Mouse (Mus musculus) bone marrow macrophage, adult 2 months (primary cell): ENCODE data around the gene Tmem198. TPM values are rescaled to one million over a fixed set of nuclear protein-coding genes. Genes with fewer than 3 reads are reported as not detected.
A peak's percentile ranks its signal among the peaks of the same experiment; 100 is the strongest.

Experiments
- H3K27ac ChIP-seq: 2 replicates; pipeline ENCODE4 v1.5.1; 2012; ENCODE audit warnings: low read depth, low read length; ENCODE audit not compliant: insufficient read depth
- H3K4me1 ChIP-seq: 2 replicates; pipeline ENCODE4 v1.6.1; 2012; ENCODE audit warnings: low read length; ENCODE audit not compliant: control insufficient read depth, insufficient read depth
- H3K4me3 ChIP-seq: 2 replicates; pipeline ENCODE4 v1.5.1; 2012; ENCODE audit warnings: mild to moderate bottlenecking, low read length, moderate library complexity; ENCODE audit not compliant: insufficient read depth
- CTCF ChIP-seq: IDR thresholded peaks from 2 replicates; pipeline ENCODE4 v1.5.1; 2012; ENCODE audit warnings: low read depth, mild to moderate bottlenecking, low read length, moderate library complexity
- POLR2A ChIP-seq: IDR thresholded peaks from 2 replicates; pipeline ENCODE4 v1.6.1; 2012; ENCODE audit warnings: mild to moderate bottlenecking, low read depth, low read length, borderline replicate concordance
- polyA plus RNA-seq: library from polyadenylated mRNA; stranded (reverse); fragments of >200 nt; gene quantifications from 2 replicates; pipeline ENCODE4 v1.2.4, GENCODE M21; 2012; ENCODE audit not compliant: missing spikeins, insufficient read depth, insufficient read length

Tmem198 gene
- polyA plus RNA-seq, 1 experiment = not detected

DNA sequence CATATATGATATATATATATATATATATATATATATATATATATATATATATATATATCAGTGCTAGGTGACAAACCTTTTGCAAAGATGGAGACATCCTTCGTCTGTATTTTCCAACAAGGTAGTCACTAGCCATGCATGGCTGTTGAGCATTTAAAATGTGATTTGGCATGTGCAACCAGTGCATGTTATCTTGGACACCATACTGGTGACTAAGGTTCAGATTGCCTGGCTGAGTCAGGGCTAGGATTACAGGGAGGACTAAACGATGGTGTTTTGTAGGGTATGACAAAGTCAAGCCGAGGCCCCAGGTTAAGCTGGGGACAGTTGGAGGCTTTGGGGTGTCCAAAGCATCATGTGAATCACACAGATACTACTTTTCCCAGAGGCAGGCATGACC, 23.9 kb upstream of the Tmem198 start:
- Histone ChIP-seq H3K27ac (no peak overlapping the region), H3K4me3 (no peak overlapping the region), H3K4me1 (no peaks in the 10 kb centered on the region)
- no peak for TF ChIP-seq POLR2A
- no peak for TF ChIP-seq CTCF

DNA sequence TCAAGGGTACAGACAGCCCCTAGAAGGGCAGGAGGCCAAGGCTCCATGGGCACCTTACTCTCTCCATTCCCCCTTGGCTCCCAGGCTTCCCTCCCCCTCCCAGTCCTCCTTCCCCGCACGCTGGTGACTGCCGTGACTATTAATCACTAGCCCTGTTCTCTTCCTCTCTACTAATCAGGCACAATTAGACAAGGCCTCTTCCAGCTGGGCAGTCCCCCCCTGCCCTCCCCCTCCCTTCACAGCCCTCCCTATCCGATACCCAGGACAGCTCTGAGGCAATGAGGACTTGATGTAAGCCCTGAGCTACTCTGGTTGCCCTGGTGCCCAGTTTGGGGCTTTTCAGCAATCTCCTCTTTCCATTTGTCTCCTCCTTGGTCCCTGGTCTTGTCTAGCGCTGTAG, 23.4 kb upstream of the Tmem198 start:
- no peak overlapping the region for H3K4me3 ChIP-seq
- no peak overlapping the region for H3K27ac ChIP-seq
- H3K4me1 ChIP-seq = no peaks in the 10 kb centered on the region
- TF ChIP-seq CTCF = no peak

DNA sequence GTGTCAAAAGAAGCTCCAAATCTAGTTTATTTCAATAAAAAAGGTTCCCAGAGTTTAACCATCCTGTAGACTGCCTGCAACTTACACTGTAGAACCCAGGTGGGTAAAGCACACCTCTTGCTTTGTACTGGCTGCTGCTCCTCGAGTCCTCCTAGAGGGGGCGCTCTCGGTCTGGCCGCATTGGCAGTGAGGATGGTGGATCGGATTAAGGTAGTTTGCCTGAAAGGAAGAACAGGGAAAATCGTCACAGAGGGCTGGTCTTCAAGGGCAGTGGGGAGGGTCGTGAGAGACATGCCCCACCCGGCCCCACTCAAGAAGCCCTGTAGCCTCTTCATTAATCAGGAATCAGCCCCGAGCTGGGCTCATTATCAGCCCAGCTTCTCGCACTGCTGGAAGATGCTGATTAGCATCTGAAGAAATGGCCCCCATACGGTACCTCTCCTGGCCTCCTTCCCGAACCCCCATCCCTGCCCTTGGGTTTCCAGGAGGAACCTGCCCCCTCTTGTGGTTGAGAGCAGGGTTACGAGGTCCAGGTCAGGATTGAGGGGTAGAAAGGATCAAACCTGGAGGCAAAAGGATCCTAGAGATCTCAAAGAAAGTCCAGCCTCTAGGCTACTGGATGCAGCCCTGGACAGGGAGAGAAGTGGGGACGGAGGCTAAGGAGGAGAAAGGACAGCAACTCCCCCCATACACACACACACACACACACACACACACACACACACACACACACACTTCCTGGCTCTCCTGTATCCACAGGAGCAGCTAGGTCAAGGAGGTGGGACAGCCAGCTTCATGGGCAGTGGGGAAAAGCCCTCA, 22.4 kb upstream of the Tmem198 start:
- no peak overlapping the region for H3K4me3 ChIP-seq
- no peak overlapping the region for H3K27ac ChIP-seq
- TF ChIP-seq CTCF = peak; percentile 32
- no peak for TF ChIP-seq POLR2A
- no peaks in the 10 kb centered on the region for H3K4me1 ChIP-seq

DNA sequence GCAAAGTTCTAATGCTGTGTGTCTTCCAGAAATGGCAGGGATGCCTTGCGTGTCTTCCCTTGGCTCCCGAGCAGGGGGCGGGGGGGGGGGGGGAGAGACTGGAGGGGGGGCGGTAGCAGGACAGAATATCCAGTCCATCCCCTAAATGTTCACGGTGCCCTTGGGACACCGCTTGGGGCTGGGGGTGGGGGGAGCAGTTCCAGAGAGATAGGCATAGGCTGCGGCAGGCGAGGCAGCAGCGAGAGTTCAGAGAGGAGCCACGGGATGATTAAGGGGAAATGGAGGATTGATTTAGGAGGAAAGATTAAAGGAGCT, 21.7 kb upstream of the Tmem198 start:
- Histone ChIP-seq H3K4me1 (no peaks in the 10 kb centered on the region), H3K4me3 (no peak overlapping the region)
- no peak for TF ChIP-seq CTCF
- no peak for TF ChIP-seq POLR2A

DNA sequence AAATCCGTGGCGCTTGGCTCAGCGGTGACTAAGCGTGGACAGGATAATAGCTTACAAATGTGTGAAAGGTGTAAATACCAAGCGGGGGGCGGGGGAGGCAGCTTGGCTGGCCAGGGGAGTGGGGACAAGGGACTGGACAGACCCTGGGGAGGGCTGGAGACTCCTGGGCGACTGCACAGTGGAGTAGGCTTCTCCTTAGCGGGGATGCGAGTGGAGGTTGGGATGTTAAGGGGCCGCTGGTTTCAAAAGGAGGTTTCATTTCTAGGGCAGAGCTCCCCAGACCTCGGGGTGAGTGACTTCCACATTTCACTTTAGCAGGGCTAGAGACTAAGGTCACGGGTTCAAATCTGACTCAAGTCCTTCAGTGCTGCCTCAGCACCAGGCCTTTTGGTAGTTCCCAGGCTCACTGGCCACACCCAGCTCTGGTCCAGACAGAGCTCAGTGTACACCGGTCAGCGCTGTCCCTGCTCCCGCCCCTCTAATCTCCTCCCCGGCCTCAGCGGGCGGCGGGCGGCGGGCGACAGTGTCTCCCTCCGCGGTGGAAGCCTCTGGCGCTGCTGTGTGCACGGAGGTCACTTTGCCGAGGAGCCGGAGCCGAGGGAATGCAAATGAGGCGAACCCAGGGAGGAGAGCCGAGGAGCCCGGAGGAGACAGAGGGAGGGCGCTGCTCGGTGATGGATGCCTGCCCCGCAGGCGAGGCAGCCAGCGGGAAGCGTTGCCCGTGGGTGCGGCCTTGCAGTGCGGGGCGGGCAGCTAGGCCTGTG, 21.1 kb upstream of the Tmem198 start:
- Histone ChIP-seq H3K4me1 (no peaks in the 10 kb centered on the region), H3K27ac (no peak overlapping the region), H3K4me3 (0 out of 2 replicates have a peak overlapping the region, but pooled peaks have one; percentile 10)
- no peak for TF ChIP-seq POLR2A
- no peak for TF ChIP-seq CTCF

More for the DNA sequence above, 21.7 kb upstream of the Tmem198 start:
- H3K27ac ChIP-seq = no peak overlapping the region

DNA sequence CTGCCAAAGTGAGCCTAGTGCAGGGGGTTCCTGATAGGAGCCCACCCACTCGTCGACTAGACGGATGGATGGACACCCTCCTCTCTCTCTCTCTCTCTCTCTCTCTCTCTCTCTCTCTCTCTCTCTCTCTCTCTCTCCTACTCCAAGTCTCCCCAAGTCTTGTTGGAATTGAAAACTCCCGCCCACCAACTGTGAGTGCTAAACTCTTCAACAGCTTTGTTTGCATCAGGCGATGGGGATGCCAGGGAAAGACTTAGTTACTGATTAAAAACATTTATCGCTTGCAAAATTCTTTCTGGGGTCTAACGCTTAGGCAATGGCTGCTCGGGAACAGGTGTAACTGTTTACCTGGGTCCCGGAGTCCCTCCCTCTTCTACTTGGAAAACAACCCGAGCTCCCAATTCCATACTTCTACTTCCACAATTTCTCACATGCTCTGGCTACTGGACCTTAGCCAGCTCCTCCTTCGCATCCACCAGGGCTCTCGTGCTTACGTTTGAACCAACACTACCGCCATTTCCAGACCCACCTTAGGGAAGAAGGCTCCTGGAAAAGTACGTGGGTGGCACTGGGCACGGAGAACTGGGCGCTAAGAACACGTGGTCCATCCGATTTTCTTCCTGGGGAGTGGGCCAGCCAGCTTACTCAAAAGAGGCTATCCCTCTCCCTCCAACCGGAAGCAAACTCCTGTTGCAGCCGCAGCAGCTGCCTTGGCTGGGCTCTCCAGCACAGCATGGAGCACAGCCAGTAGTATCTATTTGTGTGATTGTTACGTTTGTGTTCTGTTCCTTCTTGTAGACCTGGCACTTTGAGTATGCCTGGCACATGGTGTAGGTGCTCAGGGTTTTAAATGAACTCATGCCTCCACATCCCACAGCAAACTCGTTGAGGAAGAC, 20.3 kb upstream of the Tmem198 start:
- Histone ChIP-seq H3K4me3 (no peak overlapping the region), H3K27ac (no peak overlapping the region), H3K4me1 (no peaks in the 10 kb centered on the region)
- TF ChIP-seq CTCF (no peak), POLR2A (no peak)

DNA sequence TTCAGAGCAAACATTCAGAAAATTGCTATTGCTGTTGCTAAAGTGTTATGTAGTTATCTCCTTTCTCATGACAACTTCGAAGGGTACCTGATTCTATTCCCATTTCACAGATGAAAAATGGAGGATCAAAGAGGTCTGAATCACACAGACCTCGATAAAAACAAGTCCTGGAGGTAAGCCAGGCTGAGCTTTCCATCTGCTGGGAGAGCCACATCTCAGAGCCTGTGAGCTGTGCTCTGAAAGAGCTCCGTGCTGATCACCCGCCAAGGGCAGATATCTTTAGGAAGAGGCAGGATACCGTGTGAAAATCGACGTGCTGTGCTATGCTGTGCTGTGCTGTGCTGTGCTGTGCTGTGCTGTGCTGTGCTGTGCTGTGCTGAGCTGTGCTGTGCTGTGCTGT, 19.0 kb upstream of the Tmem198 start:
- no peaks in the 10 kb centered on the region for H3K4me1 ChIP-seq
- H3K4me3 ChIP-seq = no peak overlapping the region
- H3K27ac ChIP-seq = no peak overlapping the region
- no peak for TF ChIP-seq POLR2A
- no peak for TF ChIP-seq CTCF

DNA sequence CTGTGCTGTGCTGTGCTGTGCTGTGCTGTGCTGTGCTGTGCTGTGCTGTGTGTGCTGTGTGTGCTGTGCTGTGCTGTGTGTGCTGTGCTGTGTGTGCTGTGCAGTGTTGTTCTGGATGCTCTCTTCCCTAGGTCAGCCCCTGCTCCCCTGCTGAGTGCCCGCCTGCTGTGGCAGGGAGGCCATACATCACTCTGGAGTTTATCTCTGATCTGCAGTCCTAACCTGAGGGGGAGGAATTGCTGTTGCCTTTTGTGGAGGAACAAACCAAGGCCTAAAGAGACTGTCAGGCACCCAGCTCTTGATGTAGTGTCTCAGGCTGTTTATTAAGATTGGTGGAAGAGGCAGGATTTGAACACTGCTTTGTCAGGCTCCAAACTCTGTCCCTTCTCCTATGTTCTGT, 16.7 kb upstream of the Tmem198 start:
- H3K27ac ChIP-seq = no peak overlapping the region
- H3K4me3 ChIP-seq = no peak overlapping the region
- TF ChIP-seq CTCF = no peak
- H3K4me1 ChIP-seq = no peaks in the 10 kb centered on the region

DNA sequence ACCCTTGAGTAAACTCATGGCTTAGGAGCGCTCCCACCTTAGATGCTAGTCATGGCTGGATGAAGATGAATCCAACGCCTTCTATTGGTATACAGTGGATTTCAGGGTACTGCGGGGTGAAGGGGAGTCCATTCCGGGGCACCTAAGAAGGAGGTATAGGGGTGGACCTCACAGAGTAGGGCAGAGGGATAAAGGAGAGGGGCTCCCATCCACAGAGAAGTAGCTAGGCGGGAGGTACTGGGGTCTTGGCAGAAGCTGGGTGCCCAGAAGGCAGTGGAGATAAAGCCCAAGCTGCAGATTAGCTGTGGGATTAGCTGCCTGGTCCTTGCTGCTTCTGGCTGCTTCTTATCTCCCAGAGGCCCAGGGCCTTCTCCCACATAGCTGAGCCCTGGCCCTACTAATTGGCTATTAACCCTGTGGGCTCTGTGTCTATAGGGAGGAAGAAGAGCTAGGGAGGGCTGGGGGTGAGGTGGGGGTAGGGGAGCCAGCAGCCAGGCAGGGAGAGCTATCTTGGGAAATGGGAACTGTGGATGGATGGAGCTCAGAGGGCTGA, 15.6 kb upstream of the Tmem198 start:
- no peak overlapping the region for H3K4me3 ChIP-seq
- H3K4me1 ChIP-seq = no peaks in the 10 kb centered on the region
- H3K27ac ChIP-seq = no peak overlapping the region
- TF ChIP-seq POLR2A = no peak
- TF ChIP-seq CTCF = no peak
